Mouse (Mus musculus) cerebellum, adult 2 months (tissue): ENCODE data around the gene Aktip.

Experiments
- CTCF ChIP-seq: fragments of 200-500 bp; IDR thresholded peaks from 2 replicates; pipeline ENCODE4 v1.5.1; 2011; ENCODE audit warnings: low read depth, mild to moderate bottlenecking, control low read depth, low read length, moderate library complexity, borderline replicate concordance; ENCODE audit not compliant: insufficient read depth
- POLR2A ChIP-seq: fragments of 200-500 bp; IDR thresholded peaks from 2 replicates; pipeline ENCODE4 v1.6.1; 2011; ENCODE audit warnings: low read length, control low read depth, borderline replicate concordance; ENCODE audit not compliant: insufficient read depth

DNA sequence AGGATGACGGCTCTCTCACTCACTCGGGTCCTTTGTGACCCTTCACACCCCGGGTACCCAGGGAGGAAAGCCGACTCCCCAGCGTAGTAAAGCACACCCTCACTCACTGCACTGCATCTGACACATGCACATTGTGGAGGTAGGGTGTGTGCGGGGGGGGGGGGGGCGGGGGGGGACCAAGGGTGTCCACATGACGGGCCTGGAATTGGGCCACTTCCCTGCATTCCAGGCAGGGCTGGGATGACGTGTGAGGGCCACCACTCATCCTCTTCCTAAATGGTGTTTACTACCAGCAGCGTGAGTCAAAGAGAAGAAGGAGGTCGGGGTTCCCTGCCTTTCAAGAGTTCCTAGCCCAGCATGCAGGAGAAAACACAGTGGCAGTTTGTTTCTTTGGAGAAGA is 11.6 kb downstream of the Aktip start:
- TF ChIP-seq CTCF (no peak), POLR2A (no peak)
